Mouse (Mus musculus) activated CD4-positive, CD25-positive, alpha-beta regulatory T cell, adult 4 months (primary cell): ENCODE results near the gene Gm3448. TPM values are rescaled to one million over a fixed set of nuclear protein-coding genes. Genes with fewer than 3 reads are reported as not detected.
"Not testable (repeated sequence)": the region's sequence is repeated elsewhere in the genome, so short reads cannot be mapped to it uniquely, and the experiment has no call there.

Experiments
- ATAC-seq: one replicate; pipeline ENCODE4 v1.8.0; 2017
- polyA plus RNA-seq, 2 experiments: library from polyadenylated mRNA; unstranded; fragments of 100-300 nt; shearing (Covaris generic); gene quantifications; one replicate each; pipeline ENCODE4 v1.2.1; 2017

The Gm3448 gene
- 1 to 10 TPM; 2.1 to 4.7 TPM for polyA plus RNA-seq

DNA sequence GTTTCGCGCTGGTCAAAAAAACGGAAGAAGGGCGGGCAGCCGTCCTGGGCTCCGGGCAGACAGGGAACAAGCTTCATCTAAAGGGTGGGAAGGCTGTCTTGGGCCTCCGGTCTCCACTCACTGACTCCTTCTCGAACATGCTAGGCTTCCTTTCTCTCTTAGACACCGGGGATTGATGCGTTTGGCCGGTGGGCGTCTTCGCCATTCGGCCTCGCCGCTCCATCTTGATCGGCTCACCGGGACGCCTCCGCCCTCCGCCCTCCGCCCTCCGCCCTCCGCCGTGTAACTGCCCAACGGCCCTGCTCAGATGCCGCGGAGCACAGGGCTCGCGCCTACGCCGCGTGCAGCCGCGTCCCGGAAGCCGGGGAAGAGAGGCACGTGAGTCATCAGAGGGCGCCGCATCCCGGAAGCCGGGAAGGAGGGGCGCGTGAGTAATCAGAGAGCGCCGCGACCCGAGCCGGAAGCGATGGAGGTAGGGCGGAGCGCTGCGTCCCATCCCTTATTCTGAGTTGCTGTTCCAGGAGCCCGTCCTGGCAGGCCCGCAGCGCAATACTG is at the start of gene Gm3448, which contains the start of the genes Ermard and Tcte3:
Gm3448 (minus strand) TSS at position 363 of the 555 bp plus-strand sequence.
Ermard (plus strand) TSS at position 34 of the 555 bp plus-strand sequence.
Tcte3 (minus strand) TSS at position 314 of the 555 bp plus-strand sequence.
- ATAC-seq: peak; percentile 94

DNA sequence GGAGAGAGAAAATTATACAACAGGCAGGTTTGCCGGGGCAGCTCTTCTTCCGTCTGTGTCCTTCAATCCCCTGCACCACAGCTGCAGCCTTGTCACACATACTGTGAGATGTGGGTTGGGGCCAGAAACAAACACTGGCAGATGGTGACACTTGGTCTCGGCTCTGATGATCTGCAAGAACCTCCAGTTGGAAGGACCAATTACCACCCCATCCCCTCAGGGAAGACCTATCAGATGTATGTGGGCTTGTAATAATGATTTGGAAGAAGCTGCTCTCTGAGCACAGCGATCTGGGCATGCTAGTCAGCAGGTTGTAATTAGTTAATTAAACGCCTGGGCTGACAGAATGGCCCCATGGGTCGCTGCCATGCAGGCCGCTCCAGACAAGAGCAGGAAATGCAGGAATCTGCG is 47.3 kb upstream of the Gm3448 start:
- ATAC-seq: no peak

DNA sequence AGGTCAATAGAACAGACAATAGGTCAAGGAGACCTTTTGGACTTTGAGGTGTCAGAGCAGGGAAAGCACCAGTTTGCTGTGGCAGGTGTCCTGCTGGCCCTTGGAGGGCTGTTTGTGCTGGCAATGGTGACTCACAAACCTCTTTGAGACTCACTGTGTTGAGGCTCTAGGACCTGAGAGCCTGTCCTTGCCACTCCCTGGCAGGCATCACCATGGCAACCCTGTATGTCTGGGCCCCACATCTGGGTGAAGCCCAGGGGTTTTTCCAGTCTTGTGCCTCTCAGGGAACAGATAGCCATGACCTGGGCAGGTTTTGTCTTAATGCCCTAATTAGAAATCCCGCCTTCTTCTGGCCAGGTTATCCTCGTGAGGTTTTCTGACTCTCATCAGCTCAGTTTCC is 46.8 kb upstream of the Gm3448 start:
- ATAC-seq: no peak

DNA sequence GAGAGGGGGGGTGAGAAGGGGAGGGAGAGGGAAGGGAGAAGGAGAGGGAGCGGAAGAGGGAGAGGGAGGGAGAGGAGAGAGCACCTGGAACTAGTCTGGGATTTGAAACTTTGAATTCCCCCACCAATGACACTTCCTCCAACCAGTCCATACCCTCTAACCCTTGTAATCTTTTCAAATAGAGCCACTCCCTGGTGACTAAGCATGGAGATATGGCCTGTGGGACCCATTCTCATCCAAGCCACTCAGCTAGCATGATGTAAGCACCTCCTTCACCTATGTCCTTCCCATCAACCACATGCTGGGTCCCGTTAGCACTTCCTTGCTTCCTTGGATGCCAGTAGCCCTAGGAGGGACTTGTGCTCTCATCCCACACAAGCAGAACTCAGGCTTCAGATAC is 43.7 kb upstream of the Gm3448 start:
- no peak for ATAC-seq

DNA sequence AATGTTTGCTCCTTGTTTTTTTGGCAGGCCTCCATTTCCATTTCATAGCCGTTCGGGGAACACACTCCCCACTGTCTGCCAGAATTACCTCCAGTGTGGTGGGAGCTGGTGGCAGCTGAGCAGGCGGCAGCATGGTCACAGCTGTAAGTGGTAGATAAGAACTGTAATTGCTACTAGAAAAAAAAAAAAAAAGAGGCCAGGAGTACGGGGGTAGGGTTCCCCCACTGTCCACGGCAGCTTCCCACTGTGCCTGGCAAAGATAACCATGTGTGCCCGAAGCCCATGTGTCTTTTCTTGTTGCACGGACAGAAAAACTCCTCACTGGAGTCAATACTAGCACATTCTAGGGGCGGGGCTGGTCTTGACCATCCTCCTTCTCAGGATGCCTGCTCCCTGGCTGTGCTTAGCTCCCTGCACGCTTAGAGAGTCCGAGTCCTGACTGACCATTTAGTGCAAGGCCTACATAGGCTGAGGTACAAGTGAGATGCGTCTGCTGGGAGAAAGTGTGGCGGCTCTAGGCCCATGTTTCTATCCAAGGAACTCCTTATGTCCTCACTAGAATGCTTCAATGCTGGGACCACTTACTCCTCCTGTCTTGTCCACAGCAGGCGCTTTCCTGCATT is 43.0 kb upstream of the Gm3448 start:
- ATAC-seq: no peak

DNA sequence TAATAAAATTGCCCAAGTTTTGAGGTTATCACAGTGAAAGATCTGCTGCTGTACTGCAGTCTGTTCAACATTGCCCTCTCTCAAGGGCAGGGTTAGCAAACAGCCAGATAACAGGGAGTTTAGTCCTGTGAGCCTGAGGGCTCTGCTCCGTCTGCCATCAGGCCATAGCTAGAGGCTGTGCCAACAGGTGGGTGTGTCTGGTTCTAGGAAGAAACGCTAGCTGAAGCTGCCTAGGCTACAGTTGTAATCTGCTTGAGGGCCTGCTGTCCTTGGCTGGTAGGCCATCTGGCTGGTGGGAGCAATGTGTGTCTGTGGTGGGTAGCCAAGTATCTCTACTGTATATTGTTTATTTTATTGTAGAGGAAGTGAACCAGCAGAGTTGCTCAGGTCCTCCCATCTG is 36.2 kb upstream of the Gm3448 start:
- ATAC-seq: no peak

DNA sequence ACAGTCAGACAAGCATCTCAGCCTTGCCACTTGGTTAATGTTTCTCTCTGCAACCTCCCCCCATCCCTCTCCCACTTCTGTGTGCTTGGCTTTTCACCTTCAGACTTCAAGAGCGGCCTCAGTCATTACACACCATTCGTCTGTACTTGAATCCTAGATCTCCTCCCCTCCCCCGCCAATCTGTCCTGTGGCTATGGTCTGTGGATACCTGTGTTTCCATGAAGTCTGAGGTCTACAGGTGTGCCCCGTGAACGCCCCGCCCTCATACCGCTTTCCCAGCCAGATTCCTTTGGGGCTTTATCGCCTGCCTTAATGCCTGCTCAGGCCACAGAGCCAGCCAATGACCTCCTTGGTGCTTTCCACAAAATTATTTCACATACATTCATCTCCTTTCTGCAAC is 33.7 kb upstream of the Gm3448 start:
- no peak for ATAC-seq

DNA sequence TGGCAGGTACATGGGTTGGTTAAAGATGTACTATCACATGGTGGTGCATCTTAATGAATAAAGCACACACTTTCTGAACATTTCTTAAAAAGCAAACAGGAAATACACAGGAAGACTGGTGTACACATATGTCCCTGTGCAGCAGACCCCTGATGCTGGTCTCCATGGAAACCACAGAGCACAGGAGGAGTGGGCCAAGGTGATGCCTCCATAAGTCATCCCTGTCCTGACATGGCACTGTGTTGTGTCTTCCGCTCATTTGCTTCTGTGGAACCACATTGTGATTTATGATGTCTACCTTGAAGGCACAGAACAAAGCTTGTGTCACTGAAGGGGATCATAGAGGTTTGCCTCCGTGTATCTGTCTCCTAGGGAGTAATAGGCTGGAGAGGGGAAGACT is 30.9 kb upstream of the Gm3448 start:
- no peak for ATAC-seq

DNA sequence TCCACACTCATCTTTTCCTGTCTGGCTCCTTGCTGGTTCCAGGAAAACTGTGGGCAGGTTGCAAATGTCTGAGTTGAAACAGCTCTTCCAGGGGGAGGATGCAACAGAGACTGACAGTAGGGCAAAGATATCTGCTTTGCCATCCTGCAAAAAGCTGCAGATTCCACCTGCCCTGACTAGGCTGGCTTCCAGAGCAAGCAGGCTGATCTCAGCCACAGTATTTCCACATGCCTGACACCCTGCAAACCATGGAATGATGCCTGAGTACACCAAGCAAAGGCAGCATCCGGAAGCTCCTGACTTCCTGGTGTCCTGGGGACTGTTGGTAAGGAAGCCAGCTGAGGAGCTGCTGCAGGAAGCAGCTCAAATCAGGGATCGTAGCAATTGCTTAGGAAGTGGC is 27.8 kb upstream of the Gm3448 start:
- ATAC-seq: no peak

DNA sequence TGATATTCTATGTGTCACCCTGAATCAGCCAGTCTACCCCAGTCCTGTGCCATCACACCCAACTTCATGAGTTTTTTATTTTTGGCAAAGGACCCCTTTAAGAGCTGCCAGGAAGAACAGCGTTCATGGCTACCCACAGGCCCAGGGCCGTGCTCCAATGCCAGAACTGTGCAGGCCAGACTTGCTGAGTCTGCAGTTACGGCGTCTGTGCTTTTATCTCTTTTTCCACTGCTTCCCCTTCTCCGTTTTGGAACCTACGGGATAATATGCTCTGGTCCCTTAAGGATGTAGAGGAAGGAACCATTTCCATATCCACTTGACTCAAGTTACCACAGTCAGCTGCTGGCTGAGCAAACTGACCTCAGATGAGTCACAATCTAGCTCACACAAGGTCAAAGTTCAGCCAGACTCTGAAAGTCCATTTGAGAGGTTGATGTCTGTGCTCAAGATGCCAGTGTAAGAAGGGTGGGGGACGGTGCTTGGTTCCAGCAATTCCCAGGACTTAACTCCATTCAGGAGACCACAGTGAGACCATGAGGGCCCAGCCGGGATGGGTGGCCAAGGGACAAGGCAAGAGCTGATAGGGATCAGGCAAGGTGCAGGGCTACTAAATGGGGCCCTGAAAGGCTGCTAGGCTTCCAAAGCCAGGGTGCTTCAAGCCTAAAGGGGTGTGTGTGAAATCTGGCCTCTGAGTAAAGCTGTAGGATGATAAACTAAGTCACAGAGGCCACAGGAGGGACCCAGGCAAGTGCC is 26.9 kb upstream of the Gm3448 start:
- ATAC-seq: no peak

DNA sequence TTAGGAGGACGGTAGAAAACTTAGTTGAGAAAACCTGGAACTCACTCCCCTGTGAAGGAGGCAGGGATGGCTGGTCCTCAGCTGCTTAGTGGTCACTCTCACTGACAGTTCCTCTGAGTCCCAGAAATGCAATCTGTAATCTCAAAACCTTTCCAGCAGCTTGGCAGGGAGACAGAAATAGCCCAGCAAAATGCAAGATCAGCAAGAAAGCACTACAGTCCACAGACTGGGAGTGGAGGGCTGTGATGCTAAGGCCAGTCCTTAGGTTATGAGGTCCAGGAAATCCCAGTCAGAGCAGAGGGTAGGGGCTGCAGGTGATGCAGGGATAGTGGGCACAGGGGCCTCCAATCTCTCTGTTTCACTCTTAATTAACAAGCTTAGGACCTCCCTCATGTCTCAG is 25.6 kb upstream of the Gm3448 start:
- ATAC-seq: no peak

DNA sequence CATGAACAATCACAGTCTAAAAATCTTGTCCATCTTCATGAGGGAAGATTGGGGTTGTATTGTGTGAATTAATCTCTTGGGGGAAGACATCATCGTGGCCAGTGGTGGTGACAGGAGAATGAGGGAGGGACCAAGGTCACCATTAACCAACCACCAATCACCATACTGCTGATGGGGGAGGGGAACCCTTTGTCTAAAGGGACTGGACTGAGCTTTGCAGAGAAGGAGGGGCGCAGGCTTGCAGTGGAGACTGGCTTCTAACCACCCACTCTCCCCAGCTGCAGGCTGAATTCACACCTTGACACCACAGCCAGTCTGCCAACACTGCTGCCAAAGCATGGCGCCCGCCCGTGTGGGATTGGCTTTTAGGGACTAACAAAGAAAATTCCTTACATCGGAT is 24.7 kb upstream of the Gm3448 start:
- no peak for ATAC-seq

DNA sequence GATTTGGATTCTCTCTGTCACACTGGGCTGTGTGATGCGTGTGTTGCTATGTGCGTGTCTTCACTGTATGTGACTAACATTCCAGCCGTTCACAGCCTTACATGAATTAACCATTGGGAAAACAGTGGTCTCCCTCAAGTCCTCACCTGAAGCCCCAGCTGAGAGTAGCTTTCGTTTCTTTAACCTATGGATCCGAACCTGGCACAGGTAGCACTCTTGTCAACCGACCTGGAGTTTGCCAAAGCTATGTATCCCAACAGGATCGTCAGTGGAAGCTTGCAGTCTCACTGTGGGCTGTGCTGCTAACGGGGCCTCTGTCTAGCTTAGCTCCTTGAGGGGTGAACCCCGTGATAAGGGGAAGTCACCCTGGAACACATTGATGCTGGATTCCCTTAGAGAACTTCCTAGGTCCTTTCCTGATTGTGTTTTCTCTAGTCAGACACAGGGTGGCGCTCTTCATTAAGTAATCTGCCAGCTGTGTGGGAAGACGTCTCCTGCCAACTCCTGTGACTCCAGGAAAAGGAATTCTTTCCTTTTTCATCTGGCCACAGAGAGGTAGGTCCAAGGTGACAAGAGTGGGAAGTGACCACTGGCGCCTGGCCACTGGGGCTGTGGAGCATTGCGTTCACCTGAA is 24.2 kb upstream of the Gm3448 start:
- ATAC-seq: no peak

DNA sequence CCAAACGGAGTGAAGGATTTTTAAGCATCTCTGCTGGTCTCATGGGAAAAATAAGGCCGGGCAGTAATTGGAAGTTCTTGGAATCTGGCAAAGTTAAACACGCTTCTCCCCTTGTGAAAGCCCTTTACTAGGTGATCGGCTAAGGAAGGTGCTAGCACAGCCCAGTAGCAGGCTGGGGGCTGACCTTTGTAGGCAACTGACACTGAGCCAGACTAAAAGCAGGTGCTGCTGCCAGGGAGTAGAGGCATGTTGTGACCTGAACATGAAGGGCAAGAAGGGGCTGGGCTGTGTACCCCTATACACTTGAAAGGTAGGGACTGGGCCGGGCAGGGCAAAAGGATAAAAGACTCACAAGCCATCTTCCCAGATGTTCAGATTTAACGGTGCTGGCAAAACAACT is 19.0 kb upstream of the Gm3448 start:
- no peak for ATAC-seq

DNA sequence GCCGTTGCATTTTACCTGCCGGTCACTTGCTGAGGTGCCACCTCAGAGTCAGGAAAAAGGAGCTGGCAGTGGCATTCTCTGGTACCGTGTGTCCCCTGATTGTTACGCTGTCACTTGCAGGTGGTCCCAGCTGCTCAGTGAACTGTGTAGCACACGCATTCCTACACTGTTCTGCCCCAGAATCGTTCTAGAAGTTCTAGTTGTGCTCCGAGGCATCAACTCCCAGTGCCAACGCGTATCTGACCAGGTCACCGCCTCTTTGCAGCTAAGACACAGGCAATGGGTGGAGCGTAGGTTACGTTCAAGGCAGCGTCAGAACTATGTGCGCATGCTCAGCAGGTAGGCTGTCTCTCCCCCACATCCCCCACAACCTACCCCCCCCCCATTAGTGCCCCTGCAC is 18.3 kb upstream of the Gm3448 start:
- ATAC-seq: no peak

DNA sequence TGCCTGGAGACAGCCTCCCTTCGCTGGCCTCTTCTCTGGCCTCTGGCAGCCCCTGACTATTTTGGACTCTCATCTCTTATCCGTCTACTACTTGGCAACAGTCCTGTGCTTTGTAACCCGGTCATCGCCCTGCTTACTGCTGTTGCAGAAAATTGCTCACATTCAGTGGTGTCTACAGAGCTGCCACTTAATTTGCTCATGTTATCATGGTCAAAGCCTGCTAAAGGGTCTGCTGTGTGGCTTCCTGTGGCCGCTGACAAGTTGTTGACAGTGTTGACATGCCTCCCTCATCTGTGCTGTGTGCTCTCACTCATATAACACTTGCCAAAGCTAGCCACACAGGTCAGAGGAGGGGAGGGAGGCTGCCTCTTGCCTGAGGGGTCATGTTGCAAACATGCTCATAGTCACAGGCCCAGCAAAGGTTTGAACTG is 16.8 kb upstream of the Gm3448 start:
- ATAC-seq: no peak

DNA sequence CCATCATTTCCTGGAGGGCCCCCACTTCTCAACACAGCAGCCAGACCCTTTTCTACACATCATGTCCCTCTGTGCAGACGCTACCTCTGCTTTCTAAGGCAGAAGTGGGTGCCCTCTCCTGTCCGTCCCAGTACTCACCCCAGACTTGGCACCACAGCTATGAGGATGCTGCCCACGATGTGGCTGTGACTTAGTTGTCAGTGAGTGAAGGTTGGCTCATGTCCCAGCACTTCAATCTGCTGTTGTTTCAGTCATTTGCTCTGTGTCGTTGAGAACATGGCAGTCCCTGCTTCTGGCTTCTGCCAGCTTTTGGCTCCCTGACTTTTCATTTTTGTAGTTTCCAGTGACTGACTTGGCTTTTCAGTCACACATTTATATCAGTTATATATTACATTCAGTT is 14.6 kb upstream of the Gm3448 start:
- ATAC-seq: no peak

DNA sequence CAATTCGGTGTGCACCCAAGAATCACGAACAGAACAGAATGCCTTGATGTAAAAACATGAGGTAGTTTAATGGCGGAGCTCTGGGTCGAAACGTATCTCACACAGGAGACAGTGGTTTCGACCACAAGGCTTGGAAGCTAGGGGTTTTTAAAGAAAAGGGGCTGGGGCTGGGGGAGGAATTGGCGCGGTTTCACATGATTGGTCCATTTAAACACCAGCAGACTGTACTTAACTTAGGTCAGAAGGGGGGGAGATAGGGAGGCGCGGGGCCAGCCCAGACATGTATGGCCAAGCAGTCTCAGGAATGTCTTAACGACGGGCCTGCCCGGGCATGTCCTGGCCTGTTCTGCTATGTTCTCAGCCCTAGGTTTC is 12.5 kb upstream of the Gm3448 start:
- ATAC-seq: not testable (repeated sequence)

DNA sequence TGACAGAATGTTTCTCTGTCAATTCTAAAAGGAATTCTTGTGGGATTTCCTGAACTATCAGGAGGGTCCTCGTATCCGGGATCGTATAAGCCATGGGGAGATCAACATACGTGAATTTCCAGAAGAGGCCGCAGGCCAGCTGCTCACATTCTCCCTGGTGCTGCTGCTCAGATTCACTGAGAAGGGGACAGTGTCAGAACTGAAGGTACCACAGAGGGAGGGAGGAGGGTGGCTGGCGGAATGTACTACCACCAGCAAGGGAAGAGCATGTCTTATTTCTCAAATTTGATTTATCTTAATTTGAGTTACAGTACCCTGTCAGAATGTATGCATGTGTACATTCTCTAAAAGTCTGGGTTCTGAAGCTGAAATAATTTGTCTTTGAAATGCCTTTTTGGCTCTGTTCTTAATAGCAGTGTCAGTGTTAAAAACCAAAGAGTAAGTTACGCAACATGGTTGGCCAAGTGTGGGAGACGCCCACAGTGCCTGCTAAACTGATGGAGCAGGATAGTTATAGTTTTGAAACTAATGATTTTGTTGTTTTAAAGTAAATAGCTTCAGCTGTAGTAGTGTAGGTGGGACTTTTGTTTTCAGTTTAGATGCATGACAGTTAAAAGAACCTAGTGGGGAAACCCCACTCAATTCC is 12.0 kb upstream of the Gm3448 start:
- ATAC-seq: not testable (repeated sequence)

DNA sequence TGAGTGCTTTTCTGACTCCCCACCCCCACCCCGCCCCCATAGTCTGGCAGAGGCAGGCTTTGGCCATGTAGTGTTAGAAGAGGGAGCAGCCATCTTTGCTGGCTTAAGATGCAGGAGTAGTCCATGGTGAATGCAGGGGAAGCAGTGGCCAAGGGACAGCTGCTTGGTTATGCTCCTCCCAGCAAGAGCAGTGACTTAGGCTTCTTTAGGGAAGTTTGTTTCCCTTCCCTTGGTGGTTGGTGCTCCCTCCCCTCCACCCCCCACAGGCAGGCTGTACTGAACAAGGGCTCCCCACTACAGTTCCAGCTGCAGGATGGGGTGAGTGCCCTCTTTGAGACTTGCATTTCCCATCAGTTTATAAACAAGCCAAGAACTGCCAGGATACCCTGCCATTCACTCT is 11.4 kb upstream of the Gm3448 start:
- ATAC-seq: not testable (repeated sequence)

DNA sequence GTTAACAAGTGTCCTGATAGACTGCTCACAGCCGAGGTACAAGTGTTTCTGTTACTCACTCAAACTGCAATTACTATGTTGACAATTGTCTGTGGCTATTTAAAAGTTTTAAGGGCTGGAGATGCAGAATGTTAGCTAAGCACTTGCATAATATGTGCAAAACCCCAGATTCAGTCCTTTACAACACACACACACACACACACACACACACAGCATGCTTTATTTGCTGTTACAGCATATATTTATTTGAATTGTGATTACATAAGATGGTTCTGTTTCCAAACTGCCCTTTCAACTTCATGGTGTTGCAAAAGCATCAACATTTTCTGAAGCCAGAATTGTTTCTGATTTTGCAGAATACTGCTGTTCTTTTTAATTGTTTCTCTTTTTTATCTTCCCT is 9.0 kb upstream of the Gm3448 start:
- ATAC-seq: not testable (repeated sequence)

DNA sequence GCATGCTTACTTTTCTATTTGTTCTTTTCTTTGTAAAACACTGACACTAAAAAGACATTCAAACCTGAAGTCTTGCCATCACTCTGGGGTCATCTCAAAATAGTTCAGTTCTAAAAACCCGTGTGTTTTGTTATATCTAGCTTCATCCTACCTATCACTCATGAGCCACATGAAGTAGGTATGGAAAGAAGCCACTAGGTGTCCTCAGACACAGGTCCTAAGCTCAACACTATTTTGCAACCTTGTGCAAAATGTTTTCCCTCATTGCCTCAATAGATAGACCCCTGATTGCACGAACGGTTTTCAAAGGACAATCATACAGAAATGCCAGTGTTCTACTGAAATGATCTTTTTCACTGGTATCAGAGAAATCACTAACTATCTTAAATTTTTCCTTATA is 882 bp downstream of the Gm3448 start:
- ATAC-seq: peak; percentile 70

DNA sequence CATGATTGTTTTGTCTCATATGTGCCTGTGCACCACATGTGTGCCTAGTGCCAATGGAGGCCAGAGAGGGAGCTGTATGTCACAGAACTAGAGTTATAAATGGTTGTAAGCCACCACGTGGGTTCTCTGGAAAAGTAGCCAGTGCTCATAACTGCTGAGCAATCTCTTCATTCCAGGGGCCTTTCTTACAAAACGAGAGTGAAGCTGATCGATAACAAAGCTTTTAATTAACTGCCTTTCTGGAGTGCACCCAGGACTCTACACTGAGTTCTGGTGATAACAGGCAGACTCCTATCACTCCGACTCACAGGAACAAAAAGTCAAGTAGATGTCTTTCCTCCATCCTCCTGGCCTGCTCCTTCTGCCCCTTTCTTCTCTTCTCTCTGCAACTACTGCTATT is 9.9 kb downstream of the Gm3448 start:
- not testable (repeated sequence) for ATAC-seq
